Mouse (Mus musculus): ENCODE data around the gene Lgmn. TPM values are rescaled to one million over a fixed set of nuclear protein-coding genes. Genes with fewer than 3 reads are reported as not detected.

Gene Lgmn
- 46.5 and 50.8 TPM in 2 replicates for polyA plus RNA-seq (2016; fragmentation: Nextera tagmentation; extraction: Ambion mirVana)

GRCm38 (mm10) chr12:102439632-102440023, at the start of gene Lgmn:
Gene Lgmn (minus strand): TSS chr12:102439813.
- Histone ChIP-seq H3K27ac (replicated peaks) (peak within 1 kb of the TSS; percentile 84), H3K4me3 (peak within 1 kb of the TSS; percentile 75), H3K36me3 (no peaks in the 10 kb centered on the region), H3K4me1 (peaks cover 14% of the 10 kb centered on the region), H3K9me3 (replicated peaks) (no peaks in the 10 kb centered on the region), H3K27me3 (ENCODE audit: low read depth, poor library complexity, severe bottlenecking) (no peaks in the 10 kb centered on the region)
- peak; percentile 96 for DNase-seq (ENCODE audit: low spot score)
- WGBS = under 1% methylated on average over 28 of the region's 28 CpGs

GRCm38 (mm10) chr12:102484946-102485345, 45.3 kb upstream of the Lgmn start:
- no peaks in the 10 kb centered on the region for H3K4me1 ChIP-seq
- H3K36me3 ChIP-seq = peaks cover 89% of the 10 kb centered on the region
- no peaks in the 10 kb centered on the region for H3K9me3 ChIP-seq (replicated peaks)
- no peaks in the 10 kb centered on the region for H3K27me3 ChIP-seq (ENCODE audit: low read depth, poor library complexity, severe bottlenecking)
- no peak for DNase-seq (ENCODE audit: low spot score)
- no peak overlapping the region for H3K27ac ChIP-seq (replicated peaks)
- H3K4me3 ChIP-seq = no peak overlapping the region
- 68% methylated on average over 3 of the region's 3 CpGs for WGBS

- Histone ChIP-seq H3K36me3 (peaks cover 87% of the 10 kb centered on the region), H3K4me3 (no peak overlapping the region), H3K4me1 (no peaks in the 10 kb centered on the region), H3K27me3 (ENCODE audit: low read depth, poor library complexity, severe bottlenecking) (no peaks in the 10 kb centered on the region), H3K9me3 (replicated peaks) (no peaks in the 10 kb centered on the region), H3K27ac (replicated peaks) (no peak overlapping the region)
- 93% methylated on average over 4 of the region's 4 CpGs for WGBS
- no peak for DNase-seq (ENCODE audit: low spot score)
Observed at GRCm38 (mm10) chr12:102480481-102480880, 40.9 kb upstream of the Lgmn start.

DNA sequence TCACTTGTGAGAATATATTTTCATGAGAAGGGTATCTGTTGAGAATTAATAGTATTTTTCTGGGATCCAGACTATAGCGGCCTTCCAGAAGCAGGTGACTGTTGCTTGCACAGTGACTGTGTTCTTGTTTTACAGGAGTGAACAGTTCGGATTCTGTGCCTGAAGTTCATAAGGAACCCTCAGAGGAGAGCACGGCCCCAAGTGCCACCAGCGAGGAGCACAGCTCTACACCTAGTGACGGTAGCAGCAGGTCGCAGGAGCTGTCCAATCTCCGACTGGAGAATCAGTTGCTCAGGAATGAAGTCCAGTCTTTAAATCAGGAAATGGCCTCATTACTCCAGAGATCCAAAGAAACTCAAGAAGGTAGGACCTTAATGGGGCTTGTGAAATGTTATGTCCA, 34.8 kb upstream of the Lgmn start:
- H3K4me3 ChIP-seq = no peak overlapping the region
- peaks cover 7% of the 10 kb centered on the region for H3K4me1 ChIP-seq
- no peak for DNase-seq (ENCODE audit: low spot score)
- H3K9me3 ChIP-seq (replicated peaks) = no peaks in the 10 kb centered on the region
- WGBS = 91% methylated on average over 7 of the region's 7 CpGs
- H3K27ac ChIP-seq (replicated peaks) = no peak overlapping the region
- no peaks in the 10 kb centered on the region for H3K27me3 ChIP-seq (ENCODE audit: low read depth, poor library complexity, severe bottlenecking)
- H3K36me3 ChIP-seq = peaks cover 59% of the 10 kb centered on the region

DNA sequence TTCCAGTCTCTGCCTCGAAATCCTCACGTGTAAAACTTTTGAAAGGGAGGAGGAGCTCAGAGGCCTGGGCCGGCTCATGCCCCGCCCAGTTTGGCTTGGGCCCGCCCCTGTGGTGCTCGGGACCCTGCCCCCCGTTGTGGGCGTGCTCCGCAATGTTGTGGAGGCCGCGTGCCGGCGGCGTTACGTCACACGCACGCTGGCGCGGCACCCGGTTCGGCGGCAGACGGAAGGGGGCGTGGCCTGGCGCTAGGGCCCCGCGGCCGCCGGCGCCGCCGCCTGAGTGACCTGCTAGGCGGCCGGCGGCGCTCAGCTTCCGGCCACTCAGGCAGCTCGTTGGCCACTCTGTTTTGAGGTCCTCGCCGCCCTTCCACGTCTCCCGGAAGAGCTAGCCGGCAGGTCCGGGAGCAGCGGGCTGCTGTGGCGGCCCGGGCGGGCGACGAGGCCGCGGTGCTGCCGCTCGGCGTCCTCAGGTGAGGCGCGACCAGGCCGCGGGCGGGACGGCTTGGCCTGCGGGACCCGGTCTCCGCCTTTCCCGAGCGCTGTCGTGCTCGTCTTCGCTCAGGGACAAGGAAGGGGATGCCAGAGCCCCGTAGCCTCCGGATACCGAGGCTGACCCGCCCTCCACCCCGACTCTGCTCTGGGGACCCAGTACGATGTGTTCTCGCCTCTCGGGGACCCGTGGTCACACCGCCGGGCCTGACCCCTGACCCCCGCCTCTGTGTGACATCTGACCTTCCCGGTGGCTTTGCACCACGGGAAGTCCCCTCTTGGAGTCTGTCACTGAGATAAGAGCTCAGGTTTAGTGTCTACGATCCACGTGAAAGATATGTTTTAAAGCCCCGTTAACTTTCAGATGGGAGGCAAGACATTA, 29.5 kb upstream of the Lgmn start, which contains the start of gene Golga5:
Golga5 (plus strand) TSS at position 242 of the 871 bp plus-strand sequence.
- peak; percentile 97 for DNase-seq (ENCODE audit: low spot score)
- H3K4me1 ChIP-seq = peaks cover 9% of the 10 kb centered on the region
- H3K27me3 ChIP-seq (ENCODE audit: low read depth, poor library complexity, severe bottlenecking) = no peaks in the 10 kb centered on the region
- peak within 1 kb of the TSS; percentile 91 for H3K4me3 ChIP-seq
- H3K9me3 ChIP-seq (replicated peaks) = no peaks in the 10 kb centered on the region
- under 1% methylated on average over 86 of the region's 86 CpGs for WGBS
- peak within 1 kb of the TSS; percentile 86 for H3K27ac ChIP-seq (replicated peaks)
- peaks cover 15% of the 10 kb centered on the region for H3K36me3 ChIP-seq

GRCm38 (mm10) chr12:102468136-102468535, 28.5 kb upstream of the Lgmn start:
- 86% methylated on average over 1 of the region's 1 CpGs for WGBS
- Histone ChIP-seq H3K4me1 (peaks cover 9% of the 10 kb centered on the region), H3K27ac (replicated peaks) (no peak overlapping the region), H3K36me3 (peaks cover 7% of the 10 kb centered on the region), H3K27me3 (ENCODE audit: low read depth, poor library complexity, severe bottlenecking) (no peaks in the 10 kb centered on the region), H3K9me3 (replicated peaks) (no peaks in the 10 kb centered on the region), H3K4me3 (no peak overlapping the region)
- no peak for DNase-seq (ENCODE audit: low spot score)

DNA sequence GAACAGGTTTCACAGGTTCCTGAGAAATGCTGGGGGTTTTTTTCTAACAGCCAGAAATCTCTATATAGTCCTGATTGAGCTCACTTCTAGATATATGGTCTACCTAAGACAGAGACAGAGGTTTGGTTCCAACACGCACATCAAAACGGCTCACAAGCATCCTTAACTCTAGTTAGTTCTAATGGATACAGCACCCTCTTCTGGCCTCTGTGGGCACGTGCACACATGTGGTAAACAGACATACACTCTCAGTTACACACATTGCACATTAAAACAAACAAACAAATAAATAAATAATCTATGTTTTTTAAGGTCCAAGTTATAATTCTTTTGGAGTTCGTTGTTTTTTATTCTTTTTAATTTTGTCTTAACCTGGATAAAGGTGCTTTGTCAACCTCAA, 25.0 kb upstream of the Lgmn start:
- no peak for DNase-seq (ENCODE audit: low spot score)
- Histone ChIP-seq H3K9me3 (replicated peaks) (no peaks in the 10 kb centered on the region), H3K36me3 (no peaks in the 10 kb centered on the region), H3K27ac (replicated peaks) (no peak overlapping the region), H3K27me3 (ENCODE audit: low read depth, poor library complexity, severe bottlenecking) (no peaks in the 10 kb centered on the region), H3K4me3 (no peak overlapping the region), H3K4me1 (peaks cover 3% of the 10 kb centered on the region)
- 61% methylated on average over 4 of the region's 4 CpGs for WGBS

DNA sequence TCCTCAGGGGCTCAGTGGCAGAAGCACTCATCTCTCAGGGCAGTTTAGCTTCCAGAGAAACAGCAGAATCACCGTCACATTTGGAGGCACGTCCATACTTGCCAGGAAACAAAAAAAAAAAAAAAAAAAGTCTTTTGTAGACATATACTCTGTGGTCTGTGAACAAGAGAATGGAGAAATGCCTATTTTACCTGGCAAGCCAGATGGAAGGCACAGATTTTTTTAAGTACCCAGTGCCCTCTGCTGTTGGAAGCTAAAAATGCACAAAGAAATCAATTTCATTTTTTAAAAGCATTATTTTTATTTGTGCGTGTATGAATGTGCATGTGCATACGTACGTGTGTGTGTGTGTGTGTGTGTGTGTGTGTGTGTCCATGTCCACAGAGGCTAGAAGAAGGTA, 21.6 kb upstream of the Lgmn start:
- no peaks in the 10 kb centered on the region for H3K27me3 ChIP-seq (ENCODE audit: low read depth, poor library complexity, severe bottlenecking)
- 87% methylated on average over 5 of the region's 5 CpGs for WGBS
- no peak overlapping the region for H3K4me3 ChIP-seq
- DNase-seq (ENCODE audit: low spot score) = no peak
- H3K9me3 ChIP-seq (replicated peaks) = no peaks in the 10 kb centered on the region
- H3K4me1 ChIP-seq = no peaks in the 10 kb centered on the region
- H3K36me3 ChIP-seq = no peaks in the 10 kb centered on the region
- no peak overlapping the region for H3K27ac ChIP-seq (replicated peaks)

- Histone ChIP-seq H3K27me3 (ENCODE audit: low read depth, poor library complexity, severe bottlenecking) (no peaks in the 10 kb centered on the region), H3K27ac (replicated peaks) (no peak overlapping the region), H3K4me3 (no peak overlapping the region), H3K36me3 (no peaks in the 10 kb centered on the region), H3K4me1 (no peaks in the 10 kb centered on the region), H3K9me3 (replicated peaks) (no peaks in the 10 kb centered on the region)
- WGBS = 83% methylated on average over 5 of the region's 5 CpGs
- DNase-seq (ENCODE audit: low spot score) = no peak
Observed at GRCm38 (mm10) chr12:102460014-102460413, 20.4 kb upstream of the Lgmn start.

DNA sequence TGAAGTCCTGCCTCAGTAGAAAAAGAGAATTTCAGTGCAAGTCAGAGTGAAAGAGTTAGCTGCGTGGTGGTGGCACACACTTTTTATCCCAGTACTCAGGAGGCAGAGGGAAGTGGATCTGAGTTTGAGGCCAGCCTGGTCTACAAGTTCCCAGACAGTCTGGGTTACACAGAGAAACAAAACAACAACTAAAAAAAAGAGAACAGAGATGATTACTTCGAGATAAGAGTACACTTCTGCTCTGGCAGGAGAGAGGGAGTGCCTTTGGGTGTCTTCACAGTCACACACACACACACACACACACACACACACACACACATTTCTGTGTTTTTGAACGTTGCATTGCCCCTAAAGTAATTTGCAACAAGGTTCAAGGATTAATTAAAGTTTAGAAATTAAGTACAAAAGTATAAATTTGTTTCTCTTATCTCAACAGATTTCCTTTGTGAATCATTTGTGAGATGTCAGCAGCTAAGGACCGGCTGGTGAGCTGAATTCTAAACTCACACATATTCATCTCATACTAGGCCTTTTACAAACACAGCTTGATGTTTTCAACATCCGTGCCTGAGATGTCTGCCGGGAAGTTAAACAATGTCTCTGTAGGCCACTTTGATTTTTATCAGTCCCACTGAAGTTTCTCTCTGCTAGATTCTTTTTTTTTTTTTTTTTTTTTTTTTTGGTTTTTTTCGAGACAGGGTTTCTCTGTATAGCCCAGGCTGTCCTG, 17.0 kb upstream of the Lgmn start:
- Histone ChIP-seq H3K36me3 (no peaks in the 10 kb centered on the region), H3K4me3 (no peak overlapping the region), H3K4me1 (no peaks in the 10 kb centered on the region), H3K9me3 (replicated peaks) (no peaks in the 10 kb centered on the region), H3K27ac (replicated peaks) (no peak overlapping the region), H3K27me3 (ENCODE audit: low read depth, poor library complexity, severe bottlenecking) (no peaks in the 10 kb centered on the region)
- no peak for DNase-seq (ENCODE audit: low spot score)
- WGBS = 83% methylated on average over 7 of the region's 7 CpGs

DNA sequence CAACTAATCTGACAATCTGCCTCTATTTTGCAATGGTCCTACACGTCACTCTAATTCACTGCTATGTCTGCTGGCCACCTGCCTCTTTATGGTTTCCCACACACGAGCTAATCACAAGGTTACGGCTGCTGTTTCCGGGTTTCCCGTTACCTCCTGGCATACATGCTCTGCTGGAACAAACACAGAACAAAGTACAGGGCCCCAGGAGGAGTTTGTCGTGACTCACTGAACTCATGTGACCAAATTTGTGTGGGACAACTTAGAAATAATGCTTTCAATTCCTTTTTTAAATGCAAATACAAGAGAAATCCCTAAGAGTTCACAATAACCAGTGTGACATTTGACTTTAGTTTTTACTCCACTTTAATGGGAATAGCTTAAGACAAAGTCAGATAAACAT, 14.0 kb upstream of the Lgmn start:
- no peaks in the 10 kb centered on the region for H3K27me3 ChIP-seq (ENCODE audit: low read depth, poor library complexity, severe bottlenecking)
- no peaks in the 10 kb centered on the region for H3K36me3 ChIP-seq
- 77% methylated on average over 6 of the region's 6 CpGs for WGBS
- no peaks in the 10 kb centered on the region for H3K9me3 ChIP-seq (replicated peaks)
- no peak for DNase-seq (ENCODE audit: low spot score)
- no peak overlapping the region for H3K27ac ChIP-seq (replicated peaks)
- no peak overlapping the region for H3K4me3 ChIP-seq
- H3K4me1 ChIP-seq = no peaks in the 10 kb centered on the region

DNA sequence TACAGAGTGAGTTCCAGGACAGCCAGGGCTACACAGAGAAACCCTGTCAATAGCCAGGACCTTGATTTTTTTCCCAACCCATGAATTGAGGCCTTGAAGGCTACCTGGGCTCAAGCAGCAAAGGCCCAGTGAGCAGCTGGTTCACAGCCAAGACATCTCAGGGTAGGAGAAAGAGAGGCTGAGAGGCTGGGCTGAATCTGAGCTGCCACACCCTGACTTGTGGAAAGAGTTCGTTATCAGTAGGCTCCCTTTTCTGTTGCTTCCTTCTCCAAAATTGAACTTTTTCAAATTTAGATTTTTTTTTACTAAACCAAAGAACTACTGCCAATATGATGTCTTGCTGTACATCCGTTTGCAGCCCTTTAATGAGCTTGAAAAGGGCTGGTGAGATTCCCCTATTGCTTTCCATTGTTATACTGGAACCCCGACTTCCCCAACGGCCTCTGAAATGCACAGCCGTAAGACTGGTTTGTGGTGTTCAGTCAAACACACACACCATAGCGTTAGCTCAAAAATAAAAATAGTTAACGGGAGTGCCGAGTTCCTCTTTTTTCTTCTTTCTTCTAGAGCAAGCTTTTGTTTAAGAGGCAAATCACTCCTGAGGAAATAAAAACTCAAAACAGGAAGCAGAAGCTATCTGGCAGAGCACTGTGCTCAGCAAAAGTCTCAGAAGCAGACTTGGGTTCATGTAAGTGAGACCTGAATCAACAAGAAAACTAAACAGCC, 11.7 kb upstream of the Lgmn start:
- Histone ChIP-seq H3K27me3 (ENCODE audit: low read depth, poor library complexity, severe bottlenecking) (no peaks in the 10 kb centered on the region), H3K27ac (replicated peaks) (no peak overlapping the region), H3K36me3 (no peaks in the 10 kb centered on the region), H3K4me3 (no peak overlapping the region), H3K4me1 (no peaks in the 10 kb centered on the region), H3K9me3 (replicated peaks) (no peaks in the 10 kb centered on the region)
- no peak for DNase-seq (ENCODE audit: low spot score)
- 83% methylated on average over 8 of the region's 8 CpGs for WGBS
